Mouse (Mus musculus): Measurements from ENCODE around the gene Prrg2.

DNA sequence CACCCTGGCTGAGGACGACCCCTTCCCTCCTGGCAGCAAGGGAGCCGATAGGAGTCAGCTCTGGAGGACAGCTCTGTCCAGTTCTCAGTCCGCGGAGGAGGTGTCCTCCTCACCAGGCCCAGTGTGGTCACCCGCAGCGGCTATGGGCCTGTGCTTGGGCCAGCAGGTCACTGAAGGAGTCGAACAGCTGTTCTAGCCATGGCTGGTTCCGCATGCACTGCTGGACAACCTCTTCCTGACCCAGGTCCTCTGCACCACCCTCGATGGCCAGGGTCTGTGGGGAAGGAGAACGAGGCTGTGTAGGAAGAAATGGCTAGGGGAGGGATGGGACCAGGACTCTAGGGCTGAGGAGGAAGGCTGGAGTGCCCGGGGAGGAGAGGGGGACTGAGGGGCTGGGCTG lies 34.1 kb downstream of the Prrg2 start:
- no peak for TF ChIP-seq CTCF (IDR thresholded peaks at IDR 0.05; ENCODE audit: extremely low read depth, insufficient read depth, insufficient read length, insufficient replicate concordance)
- no peak for TF ChIP-seq POLR2A (IDR thresholded peaks at IDR 0.05; ENCODE audit: low read depth, low read length)

All from spleen, adult 2 months (tissue).